Mouse (Mus musculus): ENCODE results near the gene Plpp6.

GRCm38 (mm10) chr19:28964552-28964903 is 775 bp downstream of the Plpp6 start:
- TF ChIP-seq CTCF (IDR thresholded peaks at IDR 0.05): no peak
- TF ChIP-seq POLR2A (IDR thresholded peaks at IDR 0.05; ENCODE audit: insufficient read depth, low read depth, low read length): no peak

All from heart, adult 2 months (tissue).